Mouse (Mus musculus) C2C12 (cell line): ENCODE results near the gene Pard3b.

Experiments
- CEBPB ChIP-seq: IDR thresholded peaks from one replicate; pipeline ENCODE4 v1.6.1; 2011; ENCODE audit warnings: low read depth, mild to moderate bottlenecking, control low read depth, moderate library complexity
- CTCF ChIP-seq: IDR thresholded peaks from one replicate; pipeline ENCODE4 v1.5.1; 2011; ENCODE audit not compliant: control insufficient read depth, insufficient read depth, insufficient read length
- FOSL1 ChIP-seq: IDR thresholded peaks from one replicate; pipeline ENCODE4 v1.8.0; 2011; ENCODE audit warnings: mild to moderate bottlenecking, low read length; ENCODE audit not compliant: poor library complexity, insufficient read depth, severe bottlenecking
- MAX ChIP-seq: IDR thresholded peaks from one replicate; pipeline ENCODE4 v1.6.1; 2011; ENCODE audit warnings: mild to moderate bottlenecking, control low read depth
- MYOD1 ChIP-seq: IDR thresholded peaks from one replicate; pipeline ENCODE4 v1.6.1; 2011; ENCODE audit warnings: low read depth; ENCODE audit not compliant: control insufficient read depth, insufficient read length
- MYOG ChIP-seq: IDR thresholded peaks from one replicate; pipeline ENCODE4 v1.6.1; 2011; ENCODE audit not compliant: control insufficient read depth, insufficient read length; ENCODE audit errors: extremely low read depth
- USF1 ChIP-seq: IDR thresholded peaks from one replicate; pipeline ENCODE4 v1.6.1; 2011; ENCODE audit warnings: low read depth, mild to moderate bottlenecking, control low read depth, moderate library complexity

- TF ChIP-seq MAX (no peak), CEBPB (no peak), CTCF (no peak), USF1 (no peak), MYOG (no peak), FOSL1 (no peak), MYOD1 (no peak)
These were observed 755.9 kb downstream of the Pard3b start for GRCm38 (mm10) chr1:62394555-62394954.
